Mouse (Mus musculus) embryonic fibroblast, embryonic 13.5 days (primary cell): ENCODE measurements around the gene Emb. TPM values are rescaled to one million over a fixed set of nuclear protein-coding genes. Genes with fewer than 3 reads are reported as not detected.

Experiments used
- H3K27ac ChIP-seq: 2 replicates; pipeline ENCODE4 v1.5.1; 2012; ENCODE audit warnings: low read length, control low read depth, inconsistent platforms; ENCODE audit not compliant: insufficient read depth
- H3K4me1 ChIP-seq: 2 replicates; pipeline ENCODE4 v1.6.1; 2011; ENCODE audit warnings: low read length; ENCODE audit not compliant: control insufficient read depth, insufficient read depth
- H3K4me3 ChIP-seq: 2 replicates; pipeline ENCODE4 v1.5.1; 2011; ENCODE audit warnings: mild to moderate bottlenecking, control low read depth, low read length; ENCODE audit not compliant: insufficient read depth
- CTCF ChIP-seq: IDR thresholded peaks from 2 replicates; pipeline ENCODE4 v1.5.1; 2011; ENCODE audit warnings: mild to moderate bottlenecking, control low read depth, low read length, moderate library complexity, borderline replicate concordance; ENCODE audit not compliant: insufficient read depth
- POLR2A ChIP-seq: IDR thresholded peaks from 2 replicates; pipeline ENCODE4 v1.6.1; 2011; ENCODE audit warnings: low read depth, mild to moderate bottlenecking, control low read depth, low read length, moderate library complexity
- polyA plus RNA-seq: library from polyadenylated mRNA; stranded (reverse); fragments of >200 nt; gene quantifications from 2 replicates; pipeline ENCODE4 v1.2.4, GENCODE M21; 2011; ENCODE audit warnings: low read depth; ENCODE audit not compliant: missing spikeins, insufficient read length

Gene Emb
- polyA plus RNA-seq, 1 experiment = 59.8 TPM

GRCm38 (mm10) chr13:117311446-117312225 is 103.3 kb downstream of the Emb start:
- no peak overlapping the region for H3K4me3 ChIP-seq
- H3K4me1 ChIP-seq = no peaks in the 10 kb centered on the region
- peak; percentile 90; the same call in 1 of the 2 replicates for TF ChIP-seq CTCF
- no peak for TF ChIP-seq POLR2A
- 0 out of 2 replicates have a peak overlapping the region, but pooled peaks have one; percentile 20 for H3K27ac ChIP-seq

Other genes with a start within 250 kb of the Emb start
- 44.3 and 54.2 TPM in 2 replicates for gene Parp8, start 183.0 kb upstream of the Emb start, polyA plus RNA-seq
- not detected in 2 replicates for gene Gm17509, start 12.5 kb downstream of the Emb start, polyA plus RNA-seq